Mouse (Mus musculus): ENCODE measurements at regions not wholly inside any gene's neighbourhood (a gene's known extent, or its start where the extent isn't known, plus 50 kb on each side); places are given as distances from the start of the nearest gene placed in this dataset.

DNA sequence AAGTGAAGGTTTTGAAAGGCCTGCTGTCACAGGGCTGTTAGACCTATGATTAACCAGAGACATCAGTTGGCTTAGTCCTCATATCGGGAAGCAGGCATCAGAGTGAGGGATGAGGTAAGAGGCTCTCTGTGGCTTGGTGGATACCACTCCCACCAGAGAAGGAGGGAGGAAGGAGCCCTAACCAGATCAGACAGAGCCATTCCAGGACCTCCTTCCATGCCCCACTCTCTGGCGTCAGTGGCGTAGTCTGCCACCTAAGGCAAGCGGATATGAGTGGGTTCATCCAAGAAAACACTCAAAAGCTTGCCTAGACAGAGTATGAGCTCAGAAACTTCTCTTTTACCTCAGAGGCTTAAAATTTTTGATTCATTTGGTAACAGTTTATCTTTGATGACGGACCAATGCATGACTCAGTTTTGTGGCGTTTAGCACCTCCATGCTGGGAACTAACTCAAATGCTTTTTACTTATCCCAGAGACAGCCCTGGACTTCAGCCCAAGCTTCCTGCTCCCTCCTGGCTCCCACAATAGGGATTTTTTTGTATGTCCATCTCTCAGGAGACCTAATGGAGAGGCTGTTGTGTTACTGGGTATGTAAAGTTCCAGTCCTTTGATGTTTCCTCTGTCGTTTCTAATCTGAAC is 367.5 kb upstream of the Rasgrp1 start:
- ATAC-seq (ENCODE audit: extremely low read depth, insufficient number of reproducible peaks, low FRiP score, poor library complexity, severe bottlenecking), result no peak
- no peak for DNase-seq (ENCODE audit: low spot score)
- TF ChIP-seq CTCF (IDR thresholded peaks at IDR 0.05; ENCODE audit: low read depth, low read length) (no peak), GATA2 (IDR thresholded peaks at IDR 0.05; ENCODE audit: borderline replicate concordance, low read depth, low read length) (no peak), GATA1 (IDR thresholded peaks at IDR 0.05; ENCODE audit: borderline replicate concordance, low read length) (no peak), TAL1 (conservative IDR thresholded peaks at IDR 0.05; ENCODE audit: low read depth, low read length) (no peak)

DNA sequence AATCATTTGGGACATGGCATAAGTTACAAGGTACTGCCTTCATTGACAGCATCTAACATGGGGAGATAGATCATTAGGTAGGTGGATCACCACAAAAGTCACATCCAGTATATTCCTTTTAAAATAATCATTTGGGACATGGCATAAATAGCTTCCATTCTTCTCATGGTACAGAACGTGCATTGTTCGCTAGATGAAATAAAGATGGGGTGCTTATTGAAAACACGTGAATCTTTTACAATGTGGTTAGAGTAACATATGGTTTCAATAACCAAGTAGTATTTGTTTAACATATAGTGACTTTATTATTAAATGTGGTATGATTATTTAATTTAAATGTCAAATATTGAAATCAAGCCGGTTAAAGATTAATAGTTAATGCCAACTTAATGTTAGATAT is 381.3 kb upstream of the Rasgrp1 start:
- Histone ChIP-seq H3K27me3 (ENCODE audit: insufficient read depth, low read length) (no peaks in the 10 kb centered on the region), H3K9me3 (replicated peaks) (peaks cover 19% of the 10 kb centered on the region), H3K4me3 (ENCODE audit: low read depth, low read length) (no peak overlapping the region), H3K4me1 (ENCODE audit: insufficient read depth, low read depth, low read length) (no peaks in the 10 kb centered on the region), H3K36me3 (replicated peaks) (no peaks in the 10 kb centered on the region)
- DNase-seq (ENCODE audit: low spot score), result no peak
- TF ChIP-seq GATA1 (IDR thresholded peaks at IDR 0.05; ENCODE audit: borderline replicate concordance, low read length) (no peak), CTCF (IDR thresholded peaks at IDR 0.05; ENCODE audit: low read depth, low read length) (no peak), GATA2 (IDR thresholded peaks at IDR 0.05; ENCODE audit: borderline replicate concordance, low read depth, low read length) (no peak), TAL1 (conservative IDR thresholded peaks at IDR 0.05; ENCODE audit: low read depth, low read length) (no peak), POLR2AphosphoS5 (IDR thresholded peaks at IDR 0.05; ENCODE audit: insufficient replicate concordance, low read depth, low read length) (no peak)
- ATAC-seq (ENCODE audit: extremely low read depth, insufficient number of reproducible peaks, low FRiP score, poor library complexity, severe bottlenecking), result no peak

More for the DNA sequence above, 367.5 kb upstream of the Rasgrp1 start:
- Histone ChIP-seq H3K9me3 (replicated peaks) (peaks cover 11% of the 10 kb centered on the region), H3K4me1 (ENCODE audit: insufficient read depth, low read depth, low read length) (no peaks in the 10 kb centered on the region), H3K27me3 (ENCODE audit: insufficient read depth, low read length) (no peaks in the 10 kb centered on the region), H3K36me3 (replicated peaks) (no peaks in the 10 kb centered on the region), H3K4me3 (ENCODE audit: low read depth, low read length) (no peak overlapping the region)

DNA sequence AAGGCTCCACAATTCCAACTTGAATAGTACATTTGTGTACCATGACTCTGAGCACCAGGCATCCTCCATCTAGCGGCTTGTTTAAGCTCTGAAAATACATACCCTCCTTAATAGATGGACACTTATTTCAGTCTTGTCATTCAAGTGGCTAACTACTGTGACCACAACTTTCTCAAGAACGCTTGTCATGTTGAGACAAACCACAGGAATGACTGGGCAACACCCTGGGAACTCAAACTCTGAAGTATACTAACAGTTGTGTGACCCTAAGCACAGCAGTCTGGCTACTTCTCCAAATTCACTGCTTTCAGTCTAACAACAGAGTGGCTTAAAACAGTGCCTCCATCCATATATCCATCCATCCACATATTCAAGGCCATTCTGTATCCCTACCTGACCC is 380.4 kb upstream of the Thbs1 start:
- H3K4me3 ChIP-seq (ENCODE audit: low read depth, low read length), result no peak overlapping the region
- ATAC-seq (ENCODE audit: extremely low read depth, insufficient number of reproducible peaks, low FRiP score, poor library complexity, severe bottlenecking) (no peak), DNase-seq (ENCODE audit: low spot score) (no peak)
- TF ChIP-seq POLR2AphosphoS5 (IDR thresholded peaks at IDR 0.05; ENCODE audit: insufficient replicate concordance, low read depth, low read length), result no peak
- no peak for TF ChIP-seq TAL1 (conservative IDR thresholded peaks at IDR 0.05; ENCODE audit: low read depth, low read length)
- TF ChIP-seq GATA2 (IDR thresholded peaks at IDR 0.05; ENCODE audit: borderline replicate concordance, low read depth, low read length), result no peak
- no peak for TF ChIP-seq GATA1 (IDR thresholded peaks at IDR 0.05; ENCODE audit: borderline replicate concordance, low read length)
- no peak for TF ChIP-seq CTCF (IDR thresholded peaks at IDR 0.05; ENCODE audit: low read depth, low read length)
- no peaks in the 10 kb centered on the region for H3K36me3 ChIP-seq (replicated peaks)
- peaks cover 8% of the 10 kb centered on the region; the same call in 1 of the 2 replicates for H3K9me3 ChIP-seq (replicated peaks)
- H3K27me3 ChIP-seq (ENCODE audit: insufficient read depth, low read length), result no peaks in the 10 kb centered on the region
- no peaks in the 10 kb centered on the region for H3K4me1 ChIP-seq (ENCODE audit: insufficient read depth, low read depth, low read length)

- DNase-seq (ENCODE audit: low spot score) (no peak), ATAC-seq (ENCODE audit: extremely low read depth, insufficient number of reproducible peaks, low FRiP score, poor library complexity, severe bottlenecking) (no peak)
- TF ChIP-seq GATA1 (IDR thresholded peaks at IDR 0.05; ENCODE audit: borderline replicate concordance, low read length), result no peak
- TF ChIP-seq GATA2 (IDR thresholded peaks at IDR 0.05; ENCODE audit: borderline replicate concordance, low read depth, low read length), result no peak
- no peak for TF ChIP-seq CTCF (IDR thresholded peaks at IDR 0.05; ENCODE audit: low read depth, low read length)
- no peak for TF ChIP-seq POLR2AphosphoS5 (IDR thresholded peaks at IDR 0.05; ENCODE audit: insufficient replicate concordance, low read depth, low read length)
- no peak for TF ChIP-seq TAL1 (conservative IDR thresholded peaks at IDR 0.05; ENCODE audit: low read depth, low read length)
- Histone ChIP-seq H3K9me3 (replicated peaks) (peaks cover 4% of the 10 kb centered on the region; the same call in 1 of the 2 replicates), H3K4me3 (ENCODE audit: low read depth, low read length) (no peak overlapping the region), H3K27me3 (ENCODE audit: insufficient read depth, low read length) (no peaks in the 10 kb centered on the region), H3K4me1 (ENCODE audit: insufficient read depth, low read depth, low read length) (no peaks in the 10 kb centered on the region), H3K36me3 (replicated peaks) (no peaks in the 10 kb centered on the region)
Observed at GRCm38 (mm10) chr2:117742413-117742812, 369.3 kb upstream of the Thbs1 start.

GRCm38 (mm10) chr2:117743901-117744300 is 367.8 kb upstream of the Thbs1 start:
- no peak for TF ChIP-seq GATA1 (IDR thresholded peaks at IDR 0.05; ENCODE audit: borderline replicate concordance, low read length)
- H3K36me3 ChIP-seq (replicated peaks), result no peaks in the 10 kb centered on the region
- ATAC-seq (ENCODE audit: extremely low read depth, insufficient number of reproducible peaks, low FRiP score, poor library complexity, severe bottlenecking) (no peak), DNase-seq (ENCODE audit: low spot score) (no peak)
- H3K4me1 ChIP-seq (ENCODE audit: insufficient read depth, low read depth, low read length), result no peaks in the 10 kb centered on the region
- peaks cover 4% of the 10 kb centered on the region; the same call in 1 of the 2 replicates for H3K9me3 ChIP-seq (replicated peaks)
- no peak overlapping the region for H3K4me3 ChIP-seq (ENCODE audit: low read depth, low read length)
- H3K27me3 ChIP-seq (ENCODE audit: insufficient read depth, low read length), result no peaks in the 10 kb centered on the region

DNA sequence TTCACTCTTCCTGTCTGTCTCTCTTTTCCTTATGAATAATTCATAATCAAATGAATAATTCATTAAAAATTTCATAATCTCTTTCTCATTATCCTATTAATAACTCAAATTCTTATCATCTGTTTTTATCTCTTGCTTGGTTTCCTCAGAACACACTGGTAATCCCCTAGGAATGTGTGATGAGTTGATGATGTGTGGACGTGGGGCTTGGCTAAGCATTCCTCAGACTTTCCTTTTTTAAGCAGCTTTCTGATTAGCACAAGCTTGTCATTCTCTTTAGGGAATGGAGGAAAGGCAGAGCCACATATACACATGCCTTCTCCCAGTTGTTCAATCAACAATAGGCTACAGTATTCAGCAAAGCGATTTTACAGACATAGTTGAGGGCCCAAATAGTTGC is 365.9 kb upstream of the Thbs1 start:
- no peak for DNase-seq (ENCODE audit: low spot score)
- Histone ChIP-seq H3K36me3 (replicated peaks) (no peaks in the 10 kb centered on the region), H3K9me3 (replicated peaks) (peaks cover 4% of the 10 kb centered on the region; the same call in 1 of the 2 replicates), H3K4me3 (ENCODE audit: low read depth, low read length) (no peak overlapping the region), H3K27me3 (ENCODE audit: insufficient read depth, low read length) (no peaks in the 10 kb centered on the region), H3K4me1 (ENCODE audit: insufficient read depth, low read depth, low read length) (no peaks in the 10 kb centered on the region)
- TF ChIP-seq POLR2AphosphoS5 (IDR thresholded peaks at IDR 0.05; ENCODE audit: insufficient replicate concordance, low read depth, low read length) (no peak), CTCF (IDR thresholded peaks at IDR 0.05; ENCODE audit: low read depth, low read length) (no peak), TAL1 (conservative IDR thresholded peaks at IDR 0.05; ENCODE audit: low read depth, low read length) (no peak), GATA1 (IDR thresholded peaks at IDR 0.05; ENCODE audit: borderline replicate concordance, low read length) (no peak), GATA2 (IDR thresholded peaks at IDR 0.05; ENCODE audit: borderline replicate concordance, low read depth, low read length) (no peak)
- ATAC-seq (ENCODE audit: extremely low read depth, insufficient number of reproducible peaks, low FRiP score, poor library complexity, severe bottlenecking), result no peak

Data from G1E (cell line).